13 mouse cellular contexts compared by ENCODE assay signal in genomic region chr13:20139825-20140665, GRCm38 (mm10). TPM values are rescaled to one million over a fixed set of nuclear protein-coding genes. Genes with fewer than 3 reads are reported as not detected.
DNase-seq lines count a peak whose midpoint lies in the region; ATAC-seq and TF ChIP-seq lines count a peak whose summit lies in the region.
"Had no signal": no experiment of that assay in that cellular context is flagged by ENCODE, and none has a peak within 500 bp of the region (broad histone marks: within the 10 kb centered on the region; RNA-seq: fewer than 3 reads in every experiment).

No protein-coding gene starts in this region.

- no peak for TF ChIP-seq CTCF in bone marrow macrophage, adult 2 months (IDR thresholded peaks at IDR 0.05; ENCODE audit: low read depth, low read length)

- no peak overlapping the region for H3K4me3 ChIP-seq in bone marrow macrophage, adult 2 months (ENCODE audit: insufficient read depth, low read length)
- H3K4me3 ChIP-seq: limb, embryonic 10.5 days had no signal

- peaks cover 46% of the 10 kb centered on the region for H3K4me1 ChIP-seq in bone marrow macrophage, adult 2 months (ENCODE audit: control insufficient read depth, insufficient read depth, low read length)

- DNase-seq in frontal cortex, postnatal 10 days (ENCODE audit: low spot score in 2 of 2): no peak
- DNase-seq in 3T3-L1 (ENCODE audit: low read depth, low spot score): peak; percentile 38
- no peak for DNase-seq in adrenal gland, adult 2 months
- no peak for DNase-seq in layer of hippocampus, adult 11-12 months (ENCODE audit: low spot score)
- no peak for DNase-seq in adrenal gland, postnatal 10 days
- DNase-seq: cerebellum, postnatal 14 days; gastrocnemius, postnatal 25 days; lung, embryonic 14.5 days; right cerebral cortex, adult 18-20 months had no signal

- 0 out of 2 replicates have a peak overlapping the region, but pooled peaks have one; percentile 1 for H3K27ac ChIP-seq in bone marrow macrophage, adult 2 months (ENCODE audit: insufficient read depth, low read depth, low read length)
- H3K27ac ChIP-seq: limb, embryonic 10.5 days had no signal

- peak; percentile 55; the same call in 1 of the 2 replicates for ATAC-seq in frontal cortex, adult (ENCODE audit: low TSS enrichment)
- peak; percentile 83 for ATAC-seq in megakaryocyte progenitor cell, adult 5-6 weeks (replicated peaks; ENCODE audit: poor library complexity)

- no peak for TF ChIP-seq POLR2A in bone marrow macrophage, adult 2 months (IDR thresholded peaks at IDR 0.05; ENCODE audit: borderline replicate concordance, low read depth, low read length)

RNA-seq across cellular contexts. Expression of gene Elmo1, which starts 49.6 kb away (rescaled TPM):
- polyA plus RNA-seq in bone marrow macrophage, adult 2 months (2012; ENCODE audit: insufficient read depth, insufficient read length, missing spikeins): 57.2 and 60.9 TPM in 2 replicates
- 97.9 and 103 TPM in 2 replicates for total RNA-seq in megakaryocyte progenitor cell, adult 5-6 weeks (2015)
- 42.0 and 61.9 TPM in 2 replicates for total RNA-seq in megakaryocyte progenitor cell, adult 5-6 weeks (2017)
- 10 to 100 TPM in 1 of 2 experiments, 1 to 10 TPM in 1; 9.6 to 16.7 TPM for total RNA-seq in adrenal gland, adult 2 months (2021)
- polyA plus RNA-seq in adrenal gland, adult 2 months (2012; rRNA removed): 14.0 and 15.2 TPM in 2 replicates
- 10 to 100 TPM; 17.9 to 24.9 TPM for total RNA-seq in adrenal gland, postnatal 10 days (2021)
